Mouse (Mus musculus) C2C12 (cell line): Measurements from ENCODE around the gene Treml2.

Experiments
- MYOD1 ChIP-seq: IDR thresholded peaks from one replicate; pipeline ENCODE4 v1.6.1; 2011; ENCODE audit warnings: low read depth; ENCODE audit not compliant: control insufficient read depth, insufficient read length
- USF1 ChIP-seq: IDR thresholded peaks from one replicate; pipeline ENCODE4 v1.6.1; 2011; ENCODE audit warnings: low read depth, mild to moderate bottlenecking, control low read depth, moderate library complexity

GRCm38 (mm10) chr17:48274885-48275284, 24.4 kb upstream of the Treml2 start:
- TF ChIP-seq USF1 (no peak), MYOD1 (no peak)
